Mouse (Mus musculus): ENCODE results near the gene Cyp2c23.

GRCm38 (mm10) chr19:44024921-44025585 lies 4.0 kb downstream of the Cyp2c23 start:
- TF ChIP-seq POLR2A (IDR thresholded peaks at IDR 0.05; ENCODE audit: borderline replicate concordance, low read depth, low read length) (no peak), CTCF (IDR thresholded peaks at IDR 0.05; ENCODE audit: low read depth, low read length) (no peak)

All from bone marrow macrophage, adult 2 months (primary cell).